Mouse (Mus musculus) layer of hippocampus, adult 9-10 months (tissue): ENCODE data around the gene Tmod1.

Experiments
- DNase-seq: peaks from one replicate; pipeline ENCODE4 v3.0.0; 2022; ENCODE audit warnings: low spot score

Gene Tmod1

GRCm38 (mm10) chr4:46089524-46090125, 50.9 kb downstream of the Tmod1 start:
- DNase-seq = no peak

- DNase-seq = peak; percentile 57
Observed at GRCm38 (mm10) chr4:46092429-46093076, 53.8 kb downstream of the Tmod1 start.

GRCm38 (mm10) chr4:46094916-46095825, 56.4 kb downstream of the Tmod1 start:
- DNase-seq = no peak

- no peak for DNase-seq
Observed at GRCm38 (mm10) chr4:46095826-46096159, 57.1 kb downstream of the Tmod1 start.

GRCm38 (mm10) chr4:46096546-46096945, 57.8 kb downstream of the Tmod1 start:
- no peak for DNase-seq

GRCm38 (mm10) chr4:46097591-46097990, 58.9 kb downstream of the Tmod1 start:
- no peak for DNase-seq

- no peak for DNase-seq
Observed at GRCm38 (mm10) chr4:46099132-46099531, 60.4 kb downstream of the Tmod1 start.

- DNase-seq = no peak
Observed at GRCm38 (mm10) chr4:46100539-46100938, 61.8 kb downstream of the Tmod1 start.

GRCm38 (mm10) chr4:46101211-46101711, 62.5 kb downstream of the Tmod1 start:
- no peak for DNase-seq

GRCm38 (mm10) chr4:46102078-46102769, 63.5 kb downstream of the Tmod1 start:
- DNase-seq = no peak

GRCm38 (mm10) chr4:46110084-46110483, 71.3 kb downstream of the Tmod1 start:
- DNase-seq = no peak

GRCm38 (mm10) chr4:46111361-46111760, 72.6 kb downstream of the Tmod1 start:
- DNase-seq = no peak

GRCm38 (mm10) chr4:46115308-46115707, 76.6 kb downstream of the Tmod1 start:
- DNase-seq = no peak

- no peak for DNase-seq
Observed at GRCm38 (mm10) chr4:46116544-46117175, 77.9 kb downstream of the Tmod1 start.

GRCm38 (mm10) chr4:46117536-46117935, 78.8 kb downstream of the Tmod1 start:
- DNase-seq = no peak

GRCm38 (mm10) chr4:46119514-46120094, 80.9 kb downstream of the Tmod1 start:
- no peak for DNase-seq

- no peak for DNase-seq
Observed at GRCm38 (mm10) chr4:46120767-46121166, 82.0 kb downstream of the Tmod1 start.

GRCm38 (mm10) chr4:46123358-46123757, 84.6 kb downstream of the Tmod1 start:
- no peak for DNase-seq

GRCm38 (mm10) chr4:46126541-46126940, 87.8 kb downstream of the Tmod1 start:
- peak; percentile 79 for DNase-seq

GRCm38 (mm10) chr4:46129311-46130004, 90.7 kb downstream of the Tmod1 start:
- no peak for DNase-seq

- no peak for DNase-seq
Observed at GRCm38 (mm10) chr4:46130221-46130620, 91.5 kb downstream of the Tmod1 start.
